Mouse (Mus musculus) hindbrain, embryonic 13.5 days (tissue): ENCODE measurements around the gene Tap2. TPM values are rescaled to one million over a fixed set of nuclear protein-coding genes. Genes with fewer than 3 reads are reported as not detected.

Source experiments
- ATAC-seq: fragments of 200-750 bp; cut with Nextera tagmentation; 2 replicates; pipeline ENCODE4 v1.8.0; 2017; ENCODE audit warnings: moderate TSS enrichment; ENCODE audit not compliant: low FRiP score
- H3K27ac ChIP-seq: fragments of 300-500 bp; sonication (generic); 2 replicates; pipeline ENCODE4 v1.5.1; 2015; ENCODE audit warnings: inconsistent platforms, mild to moderate bottlenecking, moderate library complexity
- H3K27me3 ChIP-seq: fragments of 300-500 bp; sonication (generic); 2 replicates; pipeline ENCODE4 v1.6.1; 2015; ENCODE audit warnings: mild to moderate bottlenecking, inconsistent platforms
- H3K36me3 ChIP-seq: fragments of 300-500 bp; sonication (generic); 2 replicates; pipeline ENCODE4 v1.6.1; 2015; ENCODE audit warnings: mild to moderate bottlenecking, inconsistent platforms
- H3K4me1 ChIP-seq: fragments of 300-500 bp; sonication (generic); replicated peaks from 2 replicates; pipeline ENCODE4 v1.6.1; 2015; ENCODE audit warnings: inconsistent platforms
- H3K4me2 ChIP-seq: fragments of 300-500 bp; sonication (generic); 2 replicates; pipeline ENCODE4 v1.6.1; 2015; ENCODE audit warnings: inconsistent platforms, mild to moderate bottlenecking, moderate library complexity
- H3K4me3 ChIP-seq: fragments of 300-500 bp; sonication (generic); 2 replicates; pipeline ENCODE4 v1.5.1; 2015; ENCODE audit warnings: mild to moderate bottlenecking, inconsistent platforms
- H3K9ac ChIP-seq: fragments of 300-500 bp; sonication (generic); 2 replicates; pipeline ENCODE4 v1.6.1; 2015; ENCODE audit warnings: mild to moderate bottlenecking, inconsistent platforms
- H3K9me3 ChIP-seq: fragments of 300-500 bp; sonication (generic); 2 replicates; pipeline ENCODE4 v1.6.1; 2016; ENCODE audit warnings: inconsistent platforms
- WGBS: fragments of 180-500 bp; shearing (Covaris S2); methylation state at CpG from one replicate; pipeline ENCODE4 v1.1.7; 2015; 5-methylcytosine and 5-hydroxymethylcytosine counted together
- polyA plus RNA-seq: library from polyadenylated mRNA; unstranded; fragments of >200 nt; fragmentation: Nextera tagmentation; extraction: Ambion mirVana; gene quantifications from 2 replicates; pipeline ENCODE4 v1.2.1, GENCODE M21; 2015

Gene Tap2
- polyA plus RNA-seq, 1 experiment from 2014 or later, result 2.1 TPM

DNA sequence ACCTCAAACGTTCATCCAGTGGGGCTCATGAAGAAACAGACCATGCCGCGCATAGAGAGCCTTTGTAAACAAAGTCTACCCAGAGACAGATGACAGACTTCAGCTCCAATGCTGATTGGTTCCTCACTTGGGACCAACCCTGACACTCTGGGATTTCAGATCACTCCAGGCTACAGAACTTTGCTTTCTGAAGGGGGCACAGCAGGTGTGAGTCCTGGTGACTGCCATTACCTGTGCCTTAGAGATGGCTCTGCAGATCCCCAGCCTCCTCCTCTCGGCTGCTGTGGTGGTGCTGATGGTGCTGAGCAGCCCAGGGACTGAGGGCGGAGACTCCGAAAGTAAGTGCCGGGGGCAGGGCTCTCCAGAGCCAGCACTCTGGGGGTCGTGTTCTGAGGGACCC is 59.7 kb downstream of the Tap2 start:
- 0% methylated on average over 8 of the region's 8 CpGs for WGBS
- H3K9ac ChIP-seq, result 0 out of 2 replicates have a peak overlapping the region, but pooled peaks have one; percentile 19
- peaks cover 27% of the 10 kb centered on the region for H3K4me1 ChIP-seq
- H3K9me3 ChIP-seq, result no peaks in the 10 kb centered on the region
- no peaks in the 10 kb centered on the region for H3K36me3 ChIP-seq
- H3K27ac ChIP-seq, result no peak overlapping the region
- peak overlapping the region; percentile 98 for H3K4me2 ChIP-seq
- peak overlapping the region; percentile 51 for H3K4me3 ChIP-seq
- H3K27me3 ChIP-seq, result peaks cover 50% of the 10 kb centered on the region
- ATAC-seq, result peak; percentile 81

DNA sequence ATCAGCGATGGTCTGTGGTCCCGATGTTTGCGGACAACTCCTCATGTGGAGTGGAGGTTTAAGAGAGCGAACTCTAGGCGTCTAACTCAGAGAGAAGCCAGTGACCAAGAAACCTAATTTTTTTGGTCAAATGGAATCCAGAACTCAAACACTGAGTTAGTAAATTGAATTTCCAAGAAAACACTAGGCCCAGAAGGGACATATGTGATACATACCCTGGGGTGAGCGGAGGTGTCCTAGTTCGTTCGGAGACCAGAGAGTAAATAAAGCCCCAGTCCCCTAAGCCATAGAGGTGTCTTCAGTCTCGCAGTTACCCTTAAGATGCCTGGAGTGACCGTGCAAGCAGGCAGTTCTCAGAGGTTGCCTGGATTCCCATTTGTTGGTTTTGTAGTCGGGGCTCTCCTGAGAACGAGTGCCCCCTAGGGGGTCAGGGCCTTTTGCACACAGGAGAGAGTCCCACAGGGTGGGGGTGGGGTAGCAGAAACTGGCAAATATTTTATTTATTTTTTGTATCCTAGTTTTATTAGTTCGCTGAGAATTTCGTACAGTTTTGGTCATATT is 60.6 kb downstream of the Tap2 start:
- peak overlapping the region; percentile 98 for H3K4me2 ChIP-seq
- H3K9ac ChIP-seq, result peak overlapping the region; percentile 66; the same call in 1 of the 2 replicates
- 3% methylated on average over 14 of the region's 14 CpGs for WGBS
- H3K36me3 ChIP-seq, result no peaks in the 10 kb centered on the region
- peaks cover 50% of the 10 kb centered on the region for H3K27me3 ChIP-seq
- H3K4me3 ChIP-seq, result peak overlapping the region; percentile 51
- peaks cover 27% of the 10 kb centered on the region for H3K4me1 ChIP-seq
- no peak for ATAC-seq
- no peak overlapping the region for H3K27ac ChIP-seq
- no peaks in the 10 kb centered on the region for H3K9me3 ChIP-seq

DNA sequence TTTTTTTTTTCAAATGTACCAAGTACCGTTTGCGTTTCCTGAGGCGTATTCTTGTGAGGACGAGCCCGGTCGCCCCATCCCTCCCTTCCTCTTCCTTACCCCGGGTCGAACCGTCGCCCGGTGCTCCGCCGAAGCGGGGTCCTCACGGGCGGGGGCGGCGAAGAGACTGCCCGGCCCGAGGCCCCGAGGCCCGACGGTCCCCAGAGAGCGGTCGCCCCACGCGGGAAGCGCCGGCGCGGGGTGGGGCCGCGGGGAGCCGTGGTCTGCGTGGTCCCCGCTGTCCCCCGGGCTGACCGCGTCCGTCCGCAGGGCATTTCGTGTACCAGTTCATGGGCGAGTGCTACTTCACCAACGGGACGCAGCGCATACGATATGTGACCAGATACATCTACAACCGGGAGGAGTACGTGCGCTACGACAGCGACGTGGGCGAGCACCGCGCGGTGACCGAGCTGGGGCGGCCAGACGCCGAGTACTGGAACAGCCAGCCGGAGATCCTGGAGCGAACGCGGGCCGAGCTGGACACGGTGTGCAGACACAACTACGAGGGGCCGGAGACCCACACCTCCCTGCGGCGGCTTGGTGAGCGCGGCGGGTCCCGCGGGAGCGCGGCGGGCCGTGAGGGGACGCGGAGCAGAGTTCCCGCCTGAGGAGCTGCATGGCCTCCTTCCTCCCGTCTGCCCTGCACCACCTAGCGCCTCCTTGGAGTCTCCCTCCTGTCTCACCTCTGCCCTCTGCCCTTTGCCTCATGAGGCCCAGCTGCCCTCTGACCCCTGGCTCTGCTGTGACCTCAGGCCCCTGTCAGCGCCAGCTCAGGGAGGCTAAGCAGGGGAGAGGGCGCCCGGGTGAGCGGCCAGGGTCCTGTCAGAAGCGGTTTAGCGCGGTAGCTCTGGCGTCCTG is 61.4 kb downstream of the Tap2 start:
- peaks cover 47% of the 10 kb centered on the region for H3K27me3 ChIP-seq
- peak; percentile 36 for ATAC-seq
- no peak overlapping the region for H3K27ac ChIP-seq
- no peaks in the 10 kb centered on the region for H3K36me3 ChIP-seq
- peak overlapping the region; percentile 98 for H3K4me2 ChIP-seq
- H3K9ac ChIP-seq, result peak overlapping the region; percentile 66
- under 1% methylated on average over 90 of the region's 93 CpGs for WGBS
- H3K9me3 ChIP-seq, result no peaks in the 10 kb centered on the region
- H3K4me1 ChIP-seq, result peaks cover 27% of the 10 kb centered on the region
- peak overlapping the region; percentile 51 for H3K4me3 ChIP-seq

Other genes with a start within 250 kb of the Tap2 start
- 69.6 and 69.9 TPM in 2 replicates for gene Vps52, start 247.7 kb upstream of the Tap2 start, polyA plus RNA-seq
- gene Rps18, start 247.5 kb upstream of the Tap2 start, polyA plus RNA-seq, result 928 and 950 TPM in 2 replicates
- gene H2-K1, start 203.2 kb upstream of the Tap2 start, polyA plus RNA-seq, result 12.2 and 13.0 TPM in 2 replicates
- gene Ring1, start 178.8 kb upstream of the Tap2 start, polyA plus RNA-seq, result 19.2 and 21.5 TPM in 2 replicates
- 62.9 and 65.0 TPM in 2 replicates for gene H2-Ke6, start 175.5 kb upstream of the Tap2 start, polyA plus RNA-seq
- gene Slc39a7, start 171.8 kb upstream of the Tap2 start, polyA plus RNA-seq, result 164 and 172 TPM in 2 replicates
- 56.8 and 59.2 TPM in 2 replicates for gene Rxrb, start 171.7 kb upstream of the Tap2 start, polyA plus RNA-seq
- 3.2 and 3.8 TPM in 2 replicates for gene Col11a2, start 164.1 kb upstream of the Tap2 start, polyA plus RNA-seq
- gene H2-Oa, start 111.2 kb upstream of the Tap2 start, polyA plus RNA-seq, result 0.18 TPM in 1 of 2 replicates, not detected in the other
- gene H2-DMa, start 84.0 kb upstream of the Tap2 start, polyA plus RNA-seq, result 14.4 and 16.9 TPM in 2 replicates
- 127 and 129 TPM in 2 replicates for gene Brd2, start 80.9 kb upstream of the Tap2 start, polyA plus RNA-seq
- 0.27 TPM in 2 replicates for gene H2-DMb2, start 60.2 kb upstream of the Tap2 start, polyA plus RNA-seq
- 0.60 and 0.84 TPM in 2 replicates for gene H2-DMb1, start 50.5 kb upstream of the Tap2 start, polyA plus RNA-seq
- gene Tap1, start 16.0 kb upstream of the Tap2 start, polyA plus RNA-seq, result 1.1 and 1.3 TPM in 2 replicates
- gene Psmb9, start 15.8 kb upstream of the Tap2 start, polyA plus RNA-seq, result 0.89 and 1.5 TPM in 2 replicates
- gene Psmb8, start 5.8 kb upstream of the Tap2 start, polyA plus RNA-seq, result 2.7 and 3.7 TPM in 2 replicates
- 0.06 TPM in 1 of 2 replicates, not detected in the other for gene H2-Ob, start 35.4 kb downstream of the Tap2 start, polyA plus RNA-seq
- gene H2-Ab1, start 54.2 kb downstream of the Tap2 start, polyA plus RNA-seq, result 1.2 and 1.9 TPM in 2 replicates
- 0.30 and 0.35 TPM in 2 replicates for gene H2-Aa, start 84.3 kb downstream of the Tap2 start, polyA plus RNA-seq
- 1.5 and 3.4 TPM in 2 replicates for gene H2-Eb1, start 102.3 kb downstream of the Tap2 start, polyA plus RNA-seq
- gene H2-Eb2, start 122.1 kb downstream of the Tap2 start, polyA plus RNA-seq, result 0.08 and 0.13 TPM in 2 replicates
- gene Btnl2, start 151.3 kb downstream of the Tap2 start, polyA plus RNA-seq, result not detected in 2 replicates
- not detected in 2 replicates for gene Btnl1, start 173.6 kb downstream of the Tap2 start, polyA plus RNA-seq
- gene BC051142, start 195.3 kb downstream of the Tap2 start, polyA plus RNA-seq, result 3.6 and 4.1 TPM in 2 replicates